Mouse (Mus musculus): ENCODE measurements around the gene C6. TPM values are rescaled to one million over a fixed set of nuclear protein-coding genes. Genes with fewer than 3 reads are reported as not detected.

The C6 gene
- total RNA-seq, 2 experiments from 2014 or later = not detected

Other genes starting within 250 kb of the C6 start
- gene Mroh2b, start 171.6 kb downstream of the C6 start, total RNA-seq (2021) = not detected